Mouse (Mus musculus) midbrain, postnatal 0 days (tissue): ENCODE measurements at regions not wholly inside any gene's neighbourhood (a gene's known extent, or its start where the extent isn't known, plus 50 kb on each side); places are given as distances from the start of the nearest gene placed in this dataset.

Experiments
- ATAC-seq: fragments of 200-750 bp; cut with Nextera tagmentation; 2 replicates; pipeline ENCODE4 v1.8.0; 2017; ENCODE audit warnings: moderate number of reproducible peaks, mild to moderate bottlenecking, moderate TSS enrichment, moderate library complexity; ENCODE audit not compliant: low FRiP score
- DNase-seq: peaks from one replicate; pipeline ENCODE4 v3.0.0-alpha.2; 2015; ENCODE audit warnings: low spot score
- H3K27ac ChIP-seq: fragments of 300-500 bp; sonication (generic); 2 replicates; pipeline ENCODE4 v1.5.1; 2014; ENCODE audit warnings: low read depth, mild to moderate bottlenecking, low read length, mixed read lengths
- H3K27me3 ChIP-seq: fragments of 300-500 bp; sonication (generic); 2 replicates; pipeline ENCODE4 v1.6.1; 2014; ENCODE audit warnings: low read length, control low read depth, mixed read lengths; ENCODE audit not compliant: insufficient read depth
- H3K36me3 ChIP-seq: fragments of 300-500 bp; sonication (generic); 2 replicates; pipeline ENCODE4 v1.6.1; 2014; ENCODE audit warnings: low read length, control low read depth, mixed read lengths; ENCODE audit not compliant: insufficient read depth
- H3K4me1 ChIP-seq: fragments of 300-500 bp; sonication (generic); 2 replicates; pipeline ENCODE4 v1.6.1; 2014; ENCODE audit warnings: mild to moderate bottlenecking, control low read depth, antibody characterized with exemption, low read length, mixed read lengths; ENCODE audit not compliant: insufficient read depth
- H3K4me2 ChIP-seq: fragments of 300-500 bp; sonication (generic); 2 replicates; pipeline ENCODE4 v1.6.1; 2014; ENCODE audit warnings: low read depth, mild to moderate bottlenecking, low read length, mixed read lengths; ENCODE audit not compliant: poor library complexity, severe bottlenecking
- H3K4me3 ChIP-seq: fragments of 300-500 bp; sonication (generic); 2 replicates; pipeline ENCODE4 v1.5.1; 2014; ENCODE audit warnings: low read depth, mild to moderate bottlenecking, low read length, moderate library complexity
- H3K9ac ChIP-seq: fragments of 300-500 bp; sonication (generic); replicated peaks from 2 replicates; pipeline ENCODE4 v1.6.1; 2014; ENCODE audit warnings: mild to moderate bottlenecking, low read length, moderate library complexity, mixed read lengths; ENCODE audit not compliant: poor library complexity, severe bottlenecking
- H3K9me3 ChIP-seq: fragments of 300-500 bp; sonication (generic); 2 replicates; pipeline ENCODE4 v1.6.1; 2016; ENCODE audit warnings: low read length, control low read depth
- CTCF ChIP-seq: IDR thresholded peaks from 2 replicates; pipeline ENCODE4 v1.5.1; 2016; ENCODE audit warnings: antibody characterized with exemption, mild to moderate bottlenecking
- WGBS: fragments of 180-500 bp; shearing (Covaris S2); extraction: QIAGEN DNeasy Blood & Tissue Kit; methylation state at CpG from one replicate; pipeline ENCODE4 v1.1.7; 2014; 5-methylcytosine and 5-hydroxymethylcytosine counted together

DNA sequence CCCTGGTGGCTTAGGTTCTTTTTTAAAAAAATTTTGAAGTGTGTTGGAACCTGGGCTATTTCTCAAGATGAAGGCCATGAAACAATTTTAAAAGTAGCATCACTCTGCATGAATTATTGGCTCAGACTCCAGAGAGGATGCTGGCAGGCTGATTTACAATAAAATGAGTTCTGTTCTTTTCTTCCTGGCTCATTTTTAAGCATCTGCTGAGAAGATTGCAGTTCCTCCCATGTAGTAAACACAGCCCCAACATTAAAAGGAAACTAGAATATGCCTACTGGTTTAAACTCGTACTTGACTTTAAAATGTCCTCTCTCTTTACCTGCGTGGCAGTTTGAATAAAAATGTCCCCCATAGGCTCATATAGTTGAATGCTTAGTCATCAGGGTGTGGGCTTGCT is 249.3 kb downstream of the 1700009N14Rik start:
- Histone ChIP-seq H3K36me3 (no peaks in the 10 kb centered on the region), H3K4me3 (no peak overlapping the region), H3K4me2 (no peak overlapping the region), H3K27ac (no peak overlapping the region), H3K4me1 (peaks cover 3% of the 10 kb centered on the region; the same call in 1 of the 2 replicates), H3K9ac (no peak overlapping the region), H3K9me3 (no peaks in the 10 kb centered on the region), H3K27me3 (no peaks in the 10 kb centered on the region)
- no peak for TF ChIP-seq CTCF
- ATAC-seq (no peak), DNase-seq (no peak)
- 80% methylated on average over 2 of the region's 2 CpGs for WGBS

DNA sequence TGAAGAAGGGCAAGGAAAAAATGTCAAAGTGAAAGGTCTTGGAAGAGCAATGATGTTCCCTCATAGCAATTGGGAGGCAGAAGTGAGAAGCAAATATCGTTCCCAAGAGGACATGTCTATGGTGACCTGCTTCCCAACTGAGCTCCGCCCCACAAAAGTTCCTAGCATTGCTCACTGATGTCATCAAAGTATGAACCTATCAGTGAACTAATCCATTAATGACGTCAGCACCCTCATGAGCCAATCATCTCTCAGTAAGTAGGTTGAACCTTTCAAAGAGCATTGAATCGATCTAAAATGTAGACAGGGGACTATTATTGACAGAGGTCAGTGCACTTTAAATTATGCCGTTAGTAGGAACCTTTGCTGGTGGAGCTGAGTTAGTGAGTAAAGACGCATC is 267.4 kb downstream of the 1700009N14Rik start:
- Histone ChIP-seq H3K4me3 (no peak overlapping the region), H3K36me3 (no peaks in the 10 kb centered on the region), H3K27me3 (no peaks in the 10 kb centered on the region), H3K9me3 (no peaks in the 10 kb centered on the region), H3K4me2 (no peak overlapping the region), H3K27ac (no peak overlapping the region), H3K9ac (no peak overlapping the region), H3K4me1 (no peaks in the 10 kb centered on the region)
- TF ChIP-seq CTCF: no peak
- WGBS: 96% methylated on average over 6 of the region's 6 CpGs
- no peak for DNase-seq
- no peak for ATAC-seq

DNA sequence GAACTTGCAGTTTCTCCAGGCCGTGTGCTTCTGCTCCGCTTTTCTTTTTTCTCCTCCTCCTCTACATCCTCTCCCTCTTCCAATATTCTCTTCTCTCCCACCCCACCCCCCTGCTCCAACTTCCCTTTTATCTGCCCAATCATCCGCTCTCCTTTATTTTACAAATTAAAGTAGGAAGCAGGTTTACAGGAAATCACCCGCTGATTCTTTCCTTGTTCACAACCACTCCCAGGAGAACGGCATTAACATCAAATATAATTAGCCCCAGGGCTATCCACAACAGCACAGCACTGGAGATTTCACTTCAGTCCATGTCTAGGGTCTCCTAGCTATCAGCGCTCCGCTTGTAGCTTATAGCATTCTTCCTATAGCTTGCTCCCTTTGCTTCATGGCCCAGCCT is 268.6 kb downstream of the 1700009N14Rik start:
- 72% methylated on average over 7 of the region's 7 CpGs for WGBS
- ATAC-seq: no peak

DNA sequence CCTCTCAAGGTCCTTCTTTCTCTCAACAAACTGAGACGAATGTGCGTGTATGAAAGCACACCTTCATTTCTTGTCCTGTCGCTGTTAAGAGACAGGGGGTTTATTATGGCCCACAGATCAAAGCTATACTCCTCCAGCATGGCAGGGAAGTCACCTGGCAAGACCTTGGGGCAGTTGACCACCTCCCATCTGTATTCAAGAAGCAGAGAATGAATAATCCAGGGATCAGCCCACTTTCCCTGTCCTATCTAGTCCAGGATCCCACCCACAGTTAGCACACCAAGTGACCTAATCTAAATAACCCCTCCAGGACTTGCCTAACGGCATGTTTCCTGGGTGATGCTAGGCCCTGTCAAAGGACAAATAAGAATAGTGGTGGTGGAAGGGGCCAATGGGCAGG is 269.9 kb downstream of the 1700009N14Rik start:
- no peak for DNase-seq
- no peak for TF ChIP-seq CTCF
- Histone ChIP-seq H3K27ac (no peak overlapping the region), H3K4me2 (no peak overlapping the region), H3K36me3 (no peaks in the 10 kb centered on the region), H3K4me3 (no peak overlapping the region), H3K27me3 (no peaks in the 10 kb centered on the region), H3K9ac (no peak overlapping the region), H3K4me1 (no peaks in the 10 kb centered on the region), H3K9me3 (no peaks in the 10 kb centered on the region)
- ATAC-seq: no peak
- WGBS: 75% methylated on average over 4 of the region's 4 CpGs

More for the DNA sequence above, 268.6 kb downstream of the 1700009N14Rik start:
- no peak for DNase-seq
- no peaks in the 10 kb centered on the region for H3K4me1 ChIP-seq
- H3K27me3 ChIP-seq: no peaks in the 10 kb centered on the region
- TF ChIP-seq CTCF: no peak
- no peaks in the 10 kb centered on the region for H3K36me3 ChIP-seq
- H3K9me3 ChIP-seq: no peaks in the 10 kb centered on the region
- H3K27ac ChIP-seq: no peak overlapping the region
- no peak overlapping the region for H3K4me2 ChIP-seq
- H3K4me3 ChIP-seq: no peak overlapping the region
- no peak overlapping the region for H3K9ac ChIP-seq

DNA sequence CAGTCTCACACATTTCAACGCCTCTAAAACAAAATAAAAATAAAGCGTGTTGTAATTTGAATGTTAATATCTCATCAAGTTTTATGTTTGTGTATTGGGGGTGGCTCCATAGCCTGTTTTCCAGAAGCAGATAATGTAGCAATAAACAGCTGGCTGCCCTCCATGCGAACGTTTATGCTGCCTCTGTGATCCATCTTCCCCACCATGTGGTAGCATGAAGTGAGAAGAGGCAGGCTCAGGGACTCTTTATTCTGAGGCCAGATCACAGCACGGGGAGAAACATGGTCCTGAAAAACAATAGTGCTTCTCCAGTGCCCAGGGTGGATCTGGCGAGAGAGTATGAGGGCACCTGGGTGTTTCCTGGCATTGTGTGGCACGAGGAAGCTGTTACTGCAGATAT is 271.4 kb downstream of the 1700009N14Rik start:
- TF ChIP-seq CTCF: no peak
- no peaks in the 10 kb centered on the region for H3K36me3 ChIP-seq
- no peaks in the 10 kb centered on the region for H3K9me3 ChIP-seq
- H3K4me3 ChIP-seq: no peak overlapping the region
- H3K4me1 ChIP-seq: no peaks in the 10 kb centered on the region
- 78% methylated on average over 7 of the region's 7 CpGs for WGBS
- no peak for ATAC-seq
- no peaks in the 10 kb centered on the region for H3K27me3 ChIP-seq
- no peak overlapping the region for H3K4me2 ChIP-seq
- peak; percentile 15 for DNase-seq
- no peak overlapping the region for H3K27ac ChIP-seq
- no peak overlapping the region for H3K9ac ChIP-seq

DNA sequence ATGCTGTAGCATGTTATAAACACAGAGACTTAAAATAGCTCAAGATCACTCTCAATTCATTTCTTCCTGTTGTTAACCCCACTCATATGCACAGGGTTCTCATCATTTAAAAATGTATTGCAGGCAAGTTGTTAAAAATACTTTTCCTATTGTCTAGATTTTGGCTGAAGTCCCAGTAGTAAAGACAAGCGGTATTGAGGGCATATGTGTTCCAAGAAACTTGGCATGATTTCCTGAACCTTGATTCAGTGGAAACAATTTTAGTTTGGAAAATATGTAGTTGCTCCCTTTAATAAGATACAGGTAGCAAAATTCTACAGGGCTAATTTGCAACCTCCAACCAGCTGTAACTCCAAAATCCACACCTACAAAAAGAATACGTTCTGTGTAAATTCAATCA is 315.5 kb downstream of the 1700009N14Rik start:
- no peak overlapping the region for H3K27ac ChIP-seq
- peaks cover 7% of the 10 kb centered on the region; the same call in 1 of the 2 replicates for H3K9me3 ChIP-seq
- TF ChIP-seq CTCF: no peak
- no peak for DNase-seq
- no peaks in the 10 kb centered on the region for H3K4me1 ChIP-seq
- no peaks in the 10 kb centered on the region for H3K36me3 ChIP-seq
- H3K27me3 ChIP-seq: no peaks in the 10 kb centered on the region
- no peak for ATAC-seq
- no peak overlapping the region for H3K9ac ChIP-seq
- H3K4me3 ChIP-seq: no peak overlapping the region
- 73% methylated on average over 2 of the region's 2 CpGs for WGBS
- no peak overlapping the region for H3K4me2 ChIP-seq
